13 mouse cellular contexts compared by ENCODE assay signal in genomic region chr19:38029871-38030270, GRCm38 (mm10). TPM values are rescaled to one million over a fixed set of nuclear protein-coding genes. Genes with fewer than 3 reads are reported as not detected.
DNase-seq lines count a peak whose midpoint lies in the region; ATAC-seq and TF ChIP-seq lines count a peak whose summit lies in the region.
"Had no signal": no experiment of that assay in that cellular context is flagged by ENCODE, and none has a peak within 500 bp of the region (broad histone marks: within the 10 kb centered on the region; RNA-seq: fewer than 3 reads in every experiment).

No protein-coding gene starts in this region.

- H3K9me3 ChIP-seq in hindbrain, embryonic 10.5 days: no peaks in the 10 kb centered on the region
- no peaks in the 10 kb centered on the region for H3K9me3 ChIP-seq in hindbrain, embryonic 14.5 days (ENCODE audit: control insufficient read depth, low read length)
- H3K9me3 ChIP-seq in intestine, embryonic 15.5 days: no peaks in the 10 kb centered on the region
- H3K9me3 ChIP-seq in limb, embryonic 10.5 days (replicated peaks): no peaks in the 10 kb centered on the region
- no peaks in the 10 kb centered on the region for H3K9me3 ChIP-seq in midbrain, postnatal 0 days (ENCODE audit: low read length)

- 0 out of 2 replicates have a peak overlapping the region, but pooled peaks have one; percentile 16 for H3K27ac ChIP-seq in hindbrain, embryonic 10.5 days
- H3K27ac ChIP-seq in hindbrain, embryonic 14.5 days: no peak overlapping the region
- peak overlapping the region; percentile 68 for H3K27ac ChIP-seq in bone marrow macrophage, adult 2 months (ENCODE audit: insufficient read depth, low read depth, low read length)
- peak overlapping the region; percentile 74 for H3K27ac ChIP-seq in intestine, embryonic 15.5 days
- H3K27ac ChIP-seq in limb, embryonic 10.5 days: peak overlapping the region; percentile 58; the same call in 1 of the 2 replicates
- H3K27ac ChIP-seq in midbrain, postnatal 0 days (ENCODE audit: low read depth, low read length): no peak overlapping the region

- DNase-seq in hindbrain, embryonic 10.5 days (ENCODE audit: low spot score): no peak
- DNase-seq in hindbrain, embryonic 14.5 days (ENCODE audit: low spot score): no peak
- DNase-seq in limb, embryonic 10.5 days (ENCODE audit: low spot score): no peak
- DNase-seq in natural killer cell, adult 2 months (ENCODE audit: low spot score in 2 of 2): no peak
- no peak for DNase-seq in midbrain, postnatal 0 days (ENCODE audit: low spot score)
- DNase-seq: adrenal gland, postnatal 10 days had no signal

- no peaks in the 10 kb centered on the region for H3K36me3 ChIP-seq in hindbrain, embryonic 10.5 days
- H3K36me3 ChIP-seq in hindbrain, embryonic 14.5 days (replicated peaks; ENCODE audit: control insufficient read depth, insufficient read depth): no peaks in the 10 kb centered on the region
- H3K36me3 ChIP-seq in intestine, embryonic 15.5 days: no peaks in the 10 kb centered on the region
- no peaks in the 10 kb centered on the region for H3K36me3 ChIP-seq in limb, embryonic 10.5 days
- no peaks in the 10 kb centered on the region for H3K36me3 ChIP-seq in midbrain, postnatal 0 days (ENCODE audit: insufficient read depth, low read length)

- ATAC-seq in hindbrain, embryonic 14.5 days (ENCODE audit: low FRiP score): no peak
- ATAC-seq in intestine, embryonic 15.5 days: no peak
- no peak for ATAC-seq in midbrain, postnatal 0 days (ENCODE audit: low FRiP score)
- ATAC-seq: CD4-positive, CD25-positive, alpha-beta regulatory T cell, adult 4 months; Patski had no signal

- no peak overlapping the region for H3K4me2 ChIP-seq in hindbrain, embryonic 14.5 days (replicated peaks)
- peak overlapping the region; percentile 34 for H3K4me2 ChIP-seq in intestine, embryonic 15.5 days (replicated peaks)
- no peak overlapping the region for H3K4me2 ChIP-seq in midbrain, postnatal 0 days (ENCODE audit: low read depth, low read length, poor library complexity, severe bottlenecking)

- peaks cover 34% of the 10 kb centered on the region for H3K4me1 ChIP-seq in hindbrain, embryonic 10.5 days (replicated peaks)
- H3K4me1 ChIP-seq in hindbrain, embryonic 14.5 days (replicated peaks; ENCODE audit: control insufficient read depth, insufficient read depth, low read length): no peaks in the 10 kb centered on the region
- peaks cover 65% of the 10 kb centered on the region for H3K4me1 ChIP-seq in bone marrow macrophage, adult 2 months (ENCODE audit: control insufficient read depth, insufficient read depth, low read length)
- peaks cover 51% of the 10 kb centered on the region for H3K4me1 ChIP-seq in intestine, embryonic 15.5 days (replicated peaks)
- H3K4me1 ChIP-seq in limb, embryonic 10.5 days: peaks cover 18% of the 10 kb centered on the region
- H3K4me1 ChIP-seq in midbrain, postnatal 0 days (ENCODE audit: insufficient read depth, low read length): 0 out of 2 replicates have a peak, but pooled peaks cover 4% of the 10 kb centered on the region

- H3K27me3 ChIP-seq in hindbrain, embryonic 10.5 days (ENCODE audit: insufficient read depth, poor library complexity, severe bottlenecking): no peaks in the 10 kb centered on the region
- H3K27me3 ChIP-seq in hindbrain, embryonic 14.5 days (ENCODE audit: control insufficient read depth, insufficient read depth, low read length): no peaks in the 10 kb centered on the region
- H3K27me3 ChIP-seq in intestine, embryonic 15.5 days (replicated peaks): no peaks in the 10 kb centered on the region
- no peaks in the 10 kb centered on the region for H3K27me3 ChIP-seq in limb, embryonic 10.5 days (ENCODE audit: low read depth, poor library complexity, severe bottlenecking)
- no peaks in the 10 kb centered on the region for H3K27me3 ChIP-seq in midbrain, postnatal 0 days (ENCODE audit: insufficient read depth, low read length)
- H3K27me3 ChIP-seq: Patski had no signal

- no peak overlapping the region for H3K9ac ChIP-seq in hindbrain, embryonic 14.5 days
- no peak overlapping the region for H3K9ac ChIP-seq in intestine, embryonic 15.5 days
- no peak overlapping the region for H3K9ac ChIP-seq in midbrain, postnatal 0 days (replicated peaks; ENCODE audit: low read length, poor library complexity, severe bottlenecking)

- TF ChIP-seq CTCF in bone marrow macrophage, adult 2 months (IDR thresholded peaks at IDR 0.05; ENCODE audit: low read depth, low read length): no peak
- TF ChIP-seq CTCF in midbrain, postnatal 0 days (IDR thresholded peaks at IDR 0.05): no peak

- TF ChIP-seq POLR2A in bone marrow macrophage, adult 2 months (IDR thresholded peaks at IDR 0.05; ENCODE audit: borderline replicate concordance, low read depth, low read length): no peak

- no peak overlapping the region for H3K4me3 ChIP-seq in hindbrain, embryonic 10.5 days
- H3K4me3 ChIP-seq in hindbrain, embryonic 14.5 days (replicated peaks; ENCODE audit: low read length): no peak overlapping the region
- peak overlapping the region; percentile 13 for H3K4me3 ChIP-seq in bone marrow macrophage, adult 2 months (ENCODE audit: insufficient read depth, low read length)
- H3K4me3 ChIP-seq in intestine, embryonic 15.5 days (replicated peaks): no peak overlapping the region
- no peak overlapping the region for H3K4me3 ChIP-seq in limb, embryonic 10.5 days
- no peak overlapping the region for H3K4me3 ChIP-seq in midbrain, postnatal 0 days (ENCODE audit: low read depth, low read length)
- H3K4me3 ChIP-seq: erythroblast, embryonic 14.5 days; myocyte had no signal

- 67% methylated on average over 3 of the region's 3 CpGs for WGBS in hindbrain, embryonic 10.5 days
- 70% methylated on average over 3 of the region's 3 CpGs for WGBS in hindbrain, embryonic 14.5 days
- WGBS in intestine, embryonic 15.5 days: 55% methylated on average over 3 of the region's 3 CpGs
- WGBS in limb, embryonic 10.5 days: 80% methylated on average over 2 of the region's 3 CpGs
- 36% methylated on average over 3 of the region's 3 CpGs for WGBS in midbrain, postnatal 0 days

RNA-seq across cellular contexts. Expression of gene Myof, which starts 13.5 kb away (rescaled TPM):
- polyA plus RNA-seq in hindbrain, embryonic 10.5 days (2016; fragmentation: Nextera tagmentation; extraction: Ambion mirVana): 2.2 and 2.4 TPM in 2 replicates
- polyA plus RNA-seq in hindbrain, embryonic 14.5 days (2014; fragmentation: Nextera tagmentation; extraction: Ambion mirVana): 2.0 and 3.2 TPM in 2 replicates
- 156 and 160 TPM in 2 replicates for polyA plus RNA-seq in bone marrow macrophage, adult 2 months (2012; ENCODE audit: insufficient read depth, insufficient read length, missing spikeins)
- polyA plus RNA-seq in intestine, embryonic 15.5 days (2015; fragmentation: Nextera tagmentation; extraction: Ambion mirVana): 9.4 and 10.1 TPM in 2 replicates
- 0.89 and 1.8 TPM in 2 replicates for polyA plus RNA-seq in limb, embryonic 10.5 days (2016; fragmentation: Nextera tagmentation; extraction: Ambion mirVana)
- total RNA-seq in midbrain, postnatal 0 days (2014; rRNA removed): 5.4 and 6.5 TPM in 2 replicates
- polyA plus RNA-seq in midbrain, postnatal 0 days (2015; fragmentation: Nextera tagmentation; extraction: Ambion mirVana): 1.9 and 2.1 TPM in 2 replicates
- polyA plus RNA-seq: erythroblast, embryonic 14.5 days had no signal

RNA-seq across cellular contexts. Expression of gene Cep55, which starts 24.9 kb away (rescaled TPM):
- polyA plus RNA-seq in hindbrain, embryonic 10.5 days (2016; fragmentation: Nextera tagmentation; extraction: Ambion mirVana): 33.5 and 42.9 TPM in 2 replicates
- polyA plus RNA-seq in hindbrain, embryonic 14.5 days (2014; fragmentation: Nextera tagmentation; extraction: Ambion mirVana): 4.6 and 6.8 TPM in 2 replicates
- polyA plus RNA-seq in bone marrow macrophage, adult 2 months (2012; ENCODE audit: insufficient read depth, insufficient read length, missing spikeins): 21.0 and 23.2 TPM in 2 replicates
- polyA plus RNA-seq in intestine, embryonic 15.5 days (2015; fragmentation: Nextera tagmentation; extraction: Ambion mirVana): 23.7 and 28.9 TPM in 2 replicates
- polyA plus RNA-seq in limb, embryonic 10.5 days (2016; fragmentation: Nextera tagmentation; extraction: Ambion mirVana): 27.3 and 33.1 TPM in 2 replicates
- total RNA-seq in midbrain, postnatal 0 days (2014; rRNA removed): 1.3 and 2.3 TPM in 2 replicates
- 0.88 and 0.90 TPM in 2 replicates for polyA plus RNA-seq in midbrain, postnatal 0 days (2015; fragmentation: Nextera tagmentation; extraction: Ambion mirVana)
- total RNA-seq: left cerebral cortex, adult 18-20 months had no signal
- polyA plus RNA-seq: erythroblast, embryonic 14.5 days had no signal

Comparison
In these comparisons a context has a peak if more than half of its experiments do, and no peak if none do; other contexts are left out.
1. H3K27ac ChIP-seq: peak in hindbrain, embryonic 10.5 days (single experiment), bone marrow macrophage, adult 2 months (single experiment), intestine, embryonic 15.5 days (single experiment) and limb, embryonic 10.5 days (single experiment); none in hindbrain, embryonic 14.5 days (single experiment) and midbrain, postnatal 0 days (single experiment).
2. RNA of gene Myof, which starts 13.5 kb away (polyA plus RNA-seq): 156 to 160 TPM in bone marrow macrophage, adult 2 months; 9.4 to 10.1 TPM in intestine, embryonic 15.5 days, 2.0 to 3.2 TPM in hindbrain, embryonic 14.5 days, 2.2 to 2.4 TPM in hindbrain, embryonic 10.5 days, 1.9 to 2.1 TPM in midbrain, postnatal 0 days and 0.89 to 1.8 TPM in limb, embryonic 10.5 days; every median in the first group is over 10 times any median in the second.